Mouse (Mus musculus) megakaryocyte progenitor cell, adult 5-6 weeks (primary cell): Measurements from ENCODE around the gene Btbd9. TPM values are rescaled to one million over a fixed set of nuclear protein-coding genes. Genes with fewer than 3 reads are reported as not detected.

Experiments
- ATAC-seq: replicated peaks from 2 replicates; pipeline ENCODE4 v1.8.0; 2016; ENCODE audit warnings: mild to moderate bottlenecking, moderate TSS enrichment, inconsistent platforms; ENCODE audit not compliant: poor library complexity
- total RNA-seq, 2 experiments: library from RNA; stranded (forward) in 1 of 2; stranded (reverse) in 1 of 2; fragments of 157-497, 149-512 nt in 1 of 2; fragments of 200-1000 nt in 1 of 2; gene quantifications; 2 replicates each; pipeline versions ENCODE4 v1.2.3 to v1.2.4; 2015 to 2017

The Btbd9 gene
- total RNA-seq, 2 experiments from 2014 or later = 17.2 to 25.4 TPM

DNA sequence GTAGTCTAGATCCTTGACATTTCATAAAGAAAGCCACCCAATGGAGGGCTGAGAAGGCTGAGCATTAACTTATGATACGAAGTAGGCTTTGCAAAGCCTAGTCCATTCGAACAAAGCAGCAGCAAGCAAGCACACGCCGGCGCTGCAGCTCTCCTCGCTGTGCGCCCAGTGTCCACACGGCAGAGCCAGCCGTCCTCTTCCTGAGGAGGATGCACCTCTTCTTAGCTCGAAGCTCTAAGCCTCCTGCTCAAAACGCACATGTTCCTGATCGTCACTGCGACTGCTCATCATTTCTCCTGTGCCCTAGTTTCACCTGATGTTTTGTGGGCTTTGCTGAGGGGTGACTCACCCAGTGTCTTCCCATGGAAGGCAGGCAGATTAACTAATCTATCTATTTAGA is 268.0 kb downstream of the Btbd9 start:
- ATAC-seq = no peak

DNA sequence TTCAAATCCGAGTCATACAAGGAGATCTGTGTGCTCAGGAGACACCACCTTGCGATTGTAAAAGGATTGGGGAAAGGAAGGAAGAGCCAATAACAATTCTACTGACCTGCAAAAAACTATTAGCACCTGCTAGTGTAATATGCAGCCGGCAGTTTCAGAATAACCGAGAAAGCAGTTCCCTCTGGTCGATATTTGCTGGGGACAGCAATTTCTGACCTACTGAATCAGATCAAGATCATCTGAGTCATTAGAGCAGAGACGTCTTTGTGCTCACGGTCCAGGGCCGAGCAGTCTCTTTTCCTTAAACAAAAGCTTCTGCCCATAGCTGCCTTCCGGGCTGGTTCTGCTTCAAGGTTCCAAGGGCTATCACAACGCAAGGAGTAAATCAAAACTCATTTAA is 269.1 kb downstream of the Btbd9 start:
- ATAC-seq = no peak

DNA sequence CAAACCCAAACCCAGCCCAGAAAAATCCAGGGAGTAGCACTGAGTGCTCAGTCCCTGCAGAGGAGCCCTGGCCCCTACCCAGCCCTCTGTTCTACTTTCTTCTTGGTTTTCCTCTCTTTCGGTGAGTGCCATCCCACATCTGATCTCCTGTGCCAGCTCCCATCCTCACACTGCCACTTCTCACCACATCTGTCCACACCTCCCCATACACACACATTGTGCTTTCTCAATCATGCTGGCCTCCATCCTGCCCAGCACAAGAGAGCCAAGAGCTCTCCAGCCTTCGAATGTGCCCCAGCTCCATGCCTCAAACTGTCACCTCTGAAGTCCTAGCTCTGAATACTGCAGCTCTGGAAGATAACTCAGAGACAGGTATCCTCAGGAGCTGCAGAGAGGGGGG is 271.5 kb downstream of the Btbd9 start:
- no peak for ATAC-seq

DNA sequence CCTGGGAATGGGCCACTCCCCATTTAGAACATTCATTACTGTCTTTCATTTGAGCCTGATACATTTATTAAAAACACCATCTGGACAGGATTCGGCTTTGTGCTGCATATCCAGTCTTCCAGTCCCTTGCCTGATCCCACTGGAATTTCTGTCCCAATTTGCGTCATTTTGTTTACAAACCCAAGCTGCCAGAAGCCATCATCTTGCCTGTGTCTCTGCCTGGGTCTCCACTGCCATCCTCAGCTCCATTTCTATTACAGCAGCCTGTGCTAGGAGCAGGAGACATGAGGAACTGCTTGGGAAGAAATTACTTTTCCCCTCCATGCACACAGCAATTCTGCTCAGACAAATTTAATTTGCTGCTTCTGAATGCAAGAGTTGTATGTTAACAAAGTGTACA is 274.9 kb downstream of the Btbd9 start:
- no peak for ATAC-seq

DNA sequence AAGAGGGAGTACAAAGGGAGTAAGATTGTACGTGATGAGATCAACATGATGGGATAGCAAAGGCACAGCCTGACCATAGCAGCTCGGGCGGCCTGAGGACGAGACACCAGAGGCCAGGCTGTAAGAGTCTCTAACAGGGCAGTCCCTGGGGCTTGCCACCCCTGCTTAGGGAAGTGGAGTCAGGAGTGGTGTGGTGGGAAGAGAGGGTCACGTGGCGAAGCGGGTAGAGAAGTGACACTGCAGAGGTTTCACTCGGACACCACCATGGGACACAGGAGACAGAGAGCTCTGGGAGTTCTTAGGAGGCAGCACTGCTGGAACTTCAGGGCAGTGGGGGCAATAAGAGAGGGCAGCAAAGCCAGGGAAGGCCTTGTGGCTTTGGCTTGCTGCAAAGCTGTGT is 278.9 kb downstream of the Btbd9 start:
- no peak for ATAC-seq

DNA sequence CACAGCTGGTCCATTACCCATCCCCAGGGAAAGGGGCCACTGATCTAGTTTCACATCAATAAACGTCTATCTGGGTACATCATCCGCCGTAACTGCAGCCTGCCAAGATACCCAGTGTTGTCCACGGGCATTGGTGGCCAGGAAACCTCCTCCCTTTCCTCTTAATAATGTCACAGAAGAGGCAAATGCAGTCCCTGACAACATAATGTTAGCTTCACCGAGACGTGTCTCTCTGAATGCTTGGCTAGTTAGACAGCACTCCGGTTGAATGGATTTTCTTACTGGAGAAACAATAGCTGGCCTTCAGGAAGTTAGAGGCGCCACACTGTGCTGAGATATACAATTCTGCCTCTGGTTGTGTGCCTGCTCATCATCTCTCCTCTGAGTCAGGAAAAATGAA is 280.2 kb downstream of the Btbd9 start:
- no peak for ATAC-seq

DNA sequence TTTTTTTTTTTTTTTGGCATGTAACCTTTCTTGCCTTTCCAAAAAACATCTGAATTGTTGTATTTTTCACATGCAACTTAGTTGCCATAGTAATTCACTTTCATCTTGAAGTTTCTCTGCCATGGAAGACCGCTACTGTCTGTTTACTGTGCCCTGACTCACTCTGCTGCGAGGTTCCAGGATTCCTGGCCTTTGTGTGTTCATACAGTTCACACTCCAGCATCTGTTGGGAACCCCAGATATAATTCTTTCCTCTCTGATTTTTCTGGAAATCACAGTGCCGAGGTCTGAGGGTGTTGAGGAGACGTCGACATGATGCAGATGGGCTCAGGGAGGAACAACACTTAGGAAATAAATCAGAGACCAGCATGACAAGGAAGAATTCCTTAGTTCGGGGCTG is 283.6 kb downstream of the Btbd9 start:
- no peak for ATAC-seq

DNA sequence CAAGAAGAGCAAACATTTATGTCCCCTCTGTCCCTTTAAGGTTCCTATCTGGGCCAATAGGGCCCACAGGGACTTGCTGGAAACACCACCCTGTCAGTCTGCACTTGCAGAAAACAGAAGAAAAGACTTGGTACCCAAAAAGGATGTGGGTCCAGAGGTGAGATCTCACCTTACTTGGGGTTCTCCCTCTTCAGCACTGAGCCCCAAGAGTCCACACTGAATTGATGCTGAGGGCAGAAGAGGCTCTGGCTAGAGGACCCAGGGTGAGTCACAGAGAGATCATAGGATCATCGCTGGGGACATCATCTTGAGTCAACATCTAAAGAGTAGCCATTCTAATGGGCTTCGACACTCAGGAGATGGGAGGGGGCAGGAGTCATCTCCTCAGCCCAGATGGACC is 290.6 kb downstream of the Btbd9 start:
- no peak for ATAC-seq

DNA sequence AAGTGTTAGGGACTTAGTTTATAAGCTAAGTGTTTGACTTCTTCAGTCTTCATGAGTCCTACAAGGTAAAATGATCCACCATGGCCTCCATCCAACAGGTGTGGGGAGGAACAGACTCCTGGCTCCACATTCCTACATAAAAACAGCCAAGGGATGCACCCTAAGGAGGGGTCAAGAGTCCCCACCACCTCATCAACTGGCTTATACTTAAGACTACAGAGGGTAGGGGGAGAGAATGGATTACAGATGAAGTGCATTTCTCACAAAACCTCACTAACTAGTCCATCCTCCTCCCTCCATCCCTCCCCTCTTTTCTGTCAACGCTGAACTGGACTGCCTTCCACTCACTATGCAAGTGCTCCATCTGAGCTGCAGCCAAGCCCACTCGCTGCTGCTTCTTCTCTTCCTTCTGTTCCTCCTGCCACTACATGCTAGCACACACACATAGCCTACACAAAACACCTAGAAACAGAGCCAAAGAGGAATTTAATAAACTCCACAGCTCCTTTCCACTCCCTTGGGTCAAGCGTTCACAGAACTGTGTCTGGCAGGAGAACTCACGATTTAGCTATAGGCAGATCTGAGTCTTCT is 292.7 kb downstream of the Btbd9 start:
- no peak for ATAC-seq

DNA sequence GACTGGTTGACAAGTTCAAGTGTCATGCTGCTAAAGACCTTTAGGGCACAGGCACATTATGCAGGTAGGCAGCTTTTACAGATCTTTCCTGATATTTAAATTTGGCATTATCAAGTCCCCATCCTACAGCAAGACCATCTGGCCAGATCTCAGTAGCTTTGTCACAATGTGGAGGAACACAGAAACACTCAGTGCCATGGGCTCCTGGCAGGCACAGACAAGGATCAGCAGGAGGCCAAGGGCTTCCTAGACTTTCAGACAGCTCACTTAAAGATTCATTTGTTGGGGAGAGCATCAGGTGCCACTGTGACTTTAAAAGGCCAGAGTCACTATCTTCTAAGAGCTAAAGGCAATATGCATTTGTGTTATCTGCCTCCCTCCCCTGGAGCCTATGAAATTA is 293.3 kb downstream of the Btbd9 start:
- no peak for ATAC-seq

DNA sequence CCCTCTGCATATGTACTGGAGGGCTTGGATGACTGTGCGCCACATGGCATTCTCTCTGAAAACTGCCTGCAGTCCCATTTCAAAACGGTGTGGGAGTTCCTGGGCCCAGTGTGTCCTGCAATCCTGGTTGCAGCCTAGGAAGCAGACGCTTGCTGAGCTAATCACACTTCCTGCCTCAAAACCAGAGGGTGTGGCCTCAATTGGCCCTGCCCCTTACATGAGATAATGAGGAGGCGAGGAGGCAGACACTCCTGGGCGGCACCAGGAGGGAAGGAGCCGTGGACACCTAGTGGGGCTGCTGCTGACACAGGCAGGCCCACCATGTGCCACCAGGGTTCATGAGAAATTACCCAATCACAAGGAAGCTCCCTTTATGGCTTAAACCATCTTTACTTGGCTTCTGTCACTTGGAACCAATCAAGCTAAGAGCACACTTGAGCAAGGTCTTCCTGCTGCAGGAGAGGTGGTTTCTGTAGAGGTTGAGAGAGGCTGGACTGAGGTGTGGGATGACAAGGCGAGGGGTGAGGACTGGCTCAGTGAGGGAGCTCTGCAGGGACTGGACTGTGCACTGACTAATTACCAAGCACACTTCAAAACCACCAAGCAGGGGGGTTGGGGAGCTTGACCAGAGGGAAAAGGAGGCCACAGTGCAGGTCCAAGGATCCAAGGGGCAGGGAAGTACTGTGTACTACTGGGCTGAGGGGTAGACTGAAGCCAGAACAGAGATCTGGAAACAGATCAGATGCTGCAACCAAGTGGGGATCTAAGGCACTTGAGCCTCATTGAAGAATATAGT is 295.8 kb downstream of the Btbd9 start:
- peak; percentile 98 for ATAC-seq

DNA sequence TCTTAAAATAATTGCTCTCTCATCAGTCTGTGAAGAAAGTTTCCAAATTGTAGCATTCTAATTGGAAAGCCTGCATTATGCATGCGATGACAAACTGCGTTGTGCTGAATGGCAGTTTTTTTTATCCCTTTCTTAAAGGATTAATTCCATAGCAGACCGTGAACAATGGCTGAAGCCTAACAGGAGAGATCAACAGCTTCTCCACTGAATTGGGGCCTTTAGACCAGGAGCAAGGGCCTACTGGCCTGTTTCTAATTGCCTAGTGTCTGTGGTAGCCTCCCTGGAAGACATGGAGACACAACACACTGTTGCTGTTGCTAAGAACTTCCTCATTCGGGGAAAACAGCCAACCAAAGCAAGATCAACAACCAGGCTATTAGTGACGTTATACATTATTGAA is 296.6 kb downstream of the Btbd9 start:
- ATAC-seq = 0 out of 2 replicates have a peak, but pooled peaks have one; percentile 33

DNA sequence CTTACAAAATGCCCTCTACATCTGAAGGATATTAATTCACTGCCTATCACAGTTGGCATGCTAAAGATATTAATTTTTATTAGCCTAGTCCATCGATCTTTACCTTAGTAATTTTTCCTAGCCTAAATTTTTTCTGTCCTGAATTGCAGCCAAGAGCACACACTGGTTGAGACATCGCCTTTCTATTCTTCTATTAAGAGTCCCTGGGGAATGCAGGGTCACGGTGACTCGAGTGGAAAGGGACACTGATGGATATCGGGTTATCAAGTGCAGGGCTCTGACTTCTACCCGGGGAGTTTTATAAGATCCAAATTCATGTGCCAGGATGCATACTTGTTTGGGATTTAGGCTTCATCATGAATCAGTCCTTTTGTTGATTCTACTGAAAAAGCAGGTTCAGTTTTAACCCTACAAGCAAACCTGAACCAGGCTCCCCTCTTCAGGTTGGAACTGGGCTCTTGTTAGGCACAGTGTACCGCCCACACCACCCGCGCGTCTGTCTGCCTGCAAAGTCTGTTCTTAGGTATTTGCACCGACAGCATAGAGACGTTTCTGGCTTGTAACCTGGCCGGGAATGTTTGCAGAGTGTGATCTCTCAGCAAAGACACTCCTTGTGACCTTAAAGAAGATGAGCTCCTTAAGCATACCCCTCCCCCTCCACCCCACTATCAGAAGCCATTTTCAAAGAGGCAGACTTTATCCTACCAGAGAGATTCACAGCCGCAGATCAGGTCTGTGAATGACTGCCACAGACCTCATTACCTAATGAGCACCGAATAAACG is 297.5 kb downstream of the Btbd9 start:
- no peak for ATAC-seq

DNA sequence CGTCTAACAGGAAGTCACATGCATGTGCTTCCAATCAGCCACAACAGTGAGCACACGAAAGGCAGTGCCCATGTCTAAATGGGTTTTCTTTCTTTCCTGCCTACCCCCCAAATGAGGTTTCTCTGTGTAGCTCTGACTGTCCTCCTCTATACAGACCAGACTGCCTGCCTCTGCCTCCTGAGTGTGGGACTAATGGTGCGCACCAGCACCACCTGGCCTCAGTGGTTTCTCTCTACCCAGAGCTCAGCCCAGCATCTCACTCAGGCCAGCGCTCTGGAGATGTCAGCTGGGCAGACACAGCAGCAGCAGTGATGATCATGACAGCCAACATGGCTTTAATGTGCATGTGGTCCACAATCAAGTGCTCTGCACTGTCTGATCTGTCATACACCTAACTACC is 299.8 kb downstream of the Btbd9 start:
- ATAC-seq = no peak

DNA sequence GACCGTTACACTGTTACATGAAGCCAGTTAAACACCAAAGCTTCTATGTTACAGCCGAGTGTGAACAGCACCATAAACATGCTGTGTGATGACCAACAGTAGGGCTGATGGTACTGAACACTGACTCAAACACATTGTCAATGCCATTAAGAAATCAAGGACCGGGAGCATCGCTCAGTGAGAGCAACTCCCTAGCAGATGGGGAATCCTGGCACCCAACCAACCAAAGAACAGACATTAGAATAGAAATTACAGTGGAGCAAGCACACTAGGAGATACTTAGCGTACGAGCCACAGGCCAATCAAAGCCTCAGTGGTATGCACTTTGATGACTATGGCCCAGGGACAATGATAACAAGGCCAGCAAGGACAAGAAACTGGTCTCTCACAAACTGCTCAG is 303.5 kb downstream of the Btbd9 start:
- ATAC-seq = no peak

DNA sequence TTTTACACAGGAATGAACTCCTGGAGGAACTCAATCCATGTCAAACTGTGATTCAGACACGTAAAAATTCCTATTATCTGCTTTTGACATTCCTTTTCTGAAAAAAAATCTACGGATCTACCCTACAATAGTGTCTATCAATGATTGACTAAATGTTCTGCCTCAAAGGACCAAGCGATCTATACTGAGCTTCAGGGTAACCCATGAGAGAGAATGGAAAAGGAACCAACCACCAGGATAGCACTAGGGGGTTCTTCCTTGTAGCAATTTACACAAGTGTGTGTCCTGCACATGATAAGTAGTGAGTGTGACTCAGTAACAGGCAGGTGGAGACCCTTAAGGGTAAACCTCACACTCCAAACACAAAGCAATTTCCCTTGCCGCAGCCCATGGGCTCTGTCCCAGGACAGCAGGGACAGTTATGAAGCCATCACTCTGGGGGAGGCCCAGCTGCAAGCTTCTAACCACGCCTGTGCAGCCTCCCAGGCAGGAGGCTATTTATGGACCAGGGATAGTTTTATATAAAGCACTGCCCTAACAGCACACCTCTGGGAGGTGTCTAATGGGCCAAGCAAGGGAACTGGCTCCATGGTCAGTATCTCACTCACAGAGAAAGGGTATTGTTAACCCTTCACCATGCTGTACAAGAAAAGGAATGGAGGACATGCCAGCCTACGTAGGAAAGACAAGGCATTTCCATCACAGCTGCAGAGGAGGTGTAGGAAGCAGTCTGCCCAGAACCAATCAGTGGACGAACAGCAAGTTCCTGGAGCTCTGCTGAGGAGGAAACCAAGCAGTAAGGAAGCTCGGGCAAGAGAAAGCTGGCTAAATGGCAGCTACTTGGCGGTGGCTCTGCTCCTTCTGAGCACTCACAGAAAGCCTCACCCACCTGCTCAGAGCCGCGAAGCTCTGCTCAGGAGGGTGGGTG is 306.9 kb downstream of the Btbd9 start:
- no peak for ATAC-seq

DNA sequence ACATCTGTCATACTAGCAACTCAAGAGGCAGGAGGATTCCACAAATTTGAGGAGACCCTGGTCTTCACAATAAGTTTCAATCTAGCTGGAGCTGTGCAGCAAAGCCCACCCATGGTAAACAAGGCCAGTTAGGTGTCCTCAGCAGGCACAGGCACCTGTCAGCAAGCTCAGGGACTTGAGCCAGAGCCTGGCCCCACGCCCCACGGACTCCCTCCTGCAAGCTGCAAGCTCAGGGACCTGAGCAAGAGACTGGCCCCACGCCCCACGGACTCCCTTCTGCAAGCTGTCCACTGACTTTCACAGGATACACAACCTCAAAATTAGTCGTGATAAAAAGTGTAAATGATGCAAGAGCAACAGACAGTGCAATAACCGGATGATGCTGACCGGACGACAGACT is 307.8 kb downstream of the Btbd9 start:
- no peak for ATAC-seq

DNA sequence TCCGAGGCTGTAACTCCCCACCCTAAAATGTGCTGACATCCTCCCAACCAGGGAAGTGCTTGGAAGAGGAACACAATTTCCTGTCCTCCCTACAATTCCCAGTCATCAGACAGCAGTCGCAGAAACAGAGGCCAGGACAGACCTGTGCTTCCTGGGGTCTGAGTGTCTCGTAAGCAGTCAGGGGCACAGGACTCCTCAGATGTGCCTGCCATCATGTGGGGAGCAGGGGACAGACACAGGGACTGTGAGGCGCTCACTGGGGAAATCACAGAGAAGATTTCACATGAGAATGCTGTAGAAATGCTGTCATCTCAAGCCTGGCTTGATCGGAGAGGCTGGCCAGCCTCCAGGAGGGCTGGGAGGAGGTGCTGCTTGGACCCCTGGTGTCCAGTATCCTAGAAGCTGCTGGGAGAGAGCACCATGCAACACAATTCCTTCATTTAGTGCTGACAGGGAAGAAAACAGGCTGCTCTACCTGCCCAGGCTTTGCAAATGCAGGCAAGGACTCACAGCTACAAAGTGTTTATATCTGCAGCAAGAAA is 308.8 kb downstream of the Btbd9 start:
- no peak for ATAC-seq

DNA sequence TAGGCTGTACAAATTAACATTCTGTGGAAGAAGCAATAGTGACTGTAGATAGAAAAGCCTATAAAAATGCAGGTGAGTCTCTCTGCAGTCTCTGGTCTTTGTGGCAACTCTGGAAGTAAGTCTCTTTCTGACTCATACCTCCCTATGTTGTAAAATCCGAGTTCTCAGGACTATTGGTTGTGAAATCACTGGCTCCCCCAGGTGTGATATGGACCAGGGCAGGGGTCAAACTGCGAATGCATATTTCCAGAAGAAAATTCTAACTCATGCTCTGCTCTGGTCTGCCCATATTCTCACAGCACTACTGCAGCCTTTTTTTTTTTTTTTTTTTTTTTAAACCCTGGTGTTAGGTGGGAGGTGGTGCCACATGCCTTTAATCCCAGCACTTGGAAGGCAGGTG is 312.8 kb downstream of the Btbd9 start:
- ATAC-seq = no peak

DNA sequence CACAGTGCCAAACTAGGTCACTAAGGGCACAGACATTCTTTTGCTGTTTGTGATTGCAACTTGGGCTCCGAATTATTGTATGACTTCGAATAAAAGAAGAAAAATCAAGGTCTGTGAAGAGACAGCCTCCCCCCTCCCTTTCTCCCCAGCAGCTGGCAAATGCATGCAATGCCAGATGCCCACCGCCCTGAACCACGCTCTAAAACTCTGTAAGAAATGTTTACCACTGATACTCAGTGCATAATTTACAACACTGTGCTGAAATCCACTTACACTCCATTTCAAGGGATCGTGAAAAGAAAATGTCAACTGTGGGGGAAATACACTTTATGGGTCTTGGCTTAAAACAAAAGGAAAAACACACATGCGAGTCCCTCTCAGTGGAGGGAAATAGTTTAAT is 313.3 kb downstream of the Btbd9 start:
- no peak for ATAC-seq

DNA sequence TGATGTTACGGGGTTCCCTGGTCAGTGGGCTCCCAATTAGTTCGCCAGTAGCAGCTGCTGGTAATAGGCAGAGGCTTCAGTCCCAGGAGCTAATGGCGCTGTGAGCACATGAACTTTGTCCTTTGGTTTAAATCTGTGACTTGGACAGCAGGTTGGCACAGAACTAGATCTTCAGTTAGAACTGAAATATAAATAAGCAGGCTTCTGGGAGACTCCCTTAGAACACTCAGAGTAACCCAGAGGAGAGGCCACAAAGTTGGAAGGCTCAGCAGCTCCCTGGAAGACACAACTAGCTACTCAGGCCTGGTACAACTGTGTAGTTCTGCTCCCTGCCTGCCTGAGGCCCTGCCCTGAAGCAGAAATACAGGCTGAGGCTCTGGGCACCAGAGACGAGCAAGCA is 313.8 kb downstream of the Btbd9 start:
- ATAC-seq = no peak
